Mouse (Mus musculus) MEL (cell line): ENCODE measurements around the gene Sipa1l1.

Source experiments
- CTCF ChIP-seq, 3 experiments: IDR thresholded peaks in 2 of 3; conservative IDR thresholded peaks in 1 of 3; 2 replicates each; pipeline ENCODE4 v1.5.1; 2011 to 2012; ENCODE audit warnings: low read length in 3 of 3, low read depth in 2 of 3, mild to moderate bottlenecking in 2 of 3, improper control_type of control experiment in 1 of 3, inconsistent platforms in 1 of 3, mixed read lengths in 1 of 3, moderate library complexity in 1 of 3; ENCODE audit not compliant: control insufficient read depth in 1 of 3, insufficient read depth in 1 of 3, poor library complexity in 1 of 3, severe bottlenecking in 1 of 3
- GATA1 ChIP-seq: IDR thresholded peaks from 2 replicates; pipeline ENCODE4 v1.6.1; 2011; ENCODE audit warnings: low read depth, low read length, improper control_type of control experiment
- POLR2A ChIP-seq, 2 experiments: IDR thresholded peaks; 2 replicates each; pipeline ENCODE4 v1.6.1; 2011 to 2012; ENCODE audit warnings: low read length in 2 of 2, mild to moderate bottlenecking in 2 of 2, control low read depth in 1 of 2, improper control_type of control experiment in 1 of 2, low read depth in 1 of 2, moderate library complexity in 1 of 2; ENCODE audit not compliant: control insufficient read depth in 1 of 2, insufficient read depth in 1 of 2, poor library complexity in 1 of 2
- POLR2AphosphoS5 ChIP-seq: IDR thresholded peaks from 2 replicates; pipeline ENCODE4 v1.6.1; 2012; ENCODE audit warnings: low read depth, borderline replicate concordance, mild to moderate bottlenecking, inconsistent platforms, low read length, moderate library complexity, mixed read lengths
- USF2 ChIP-seq, 2 experiments: IDR thresholded peaks; 2 replicates each; pipeline ENCODE4 v1.6.1; 2011 to 2012; ENCODE audit warnings: improper control_type of control experiment in 2 of 2, low read length in 2 of 2, borderline replicate concordance in 1 of 2, inconsistent platforms in 1 of 2, low read depth in 1 of 2, mild to moderate bottlenecking in 1 of 2; ENCODE audit not compliant: insufficient read depth in 1 of 2

- TF ChIP-seq POLR2A (IDR thresholded peaks at IDR 0.05; ENCODE audit: control insufficient read depth in 1 of 2, insufficient read depth in 1 of 2, low read depth in 1 of 2, low read length in 2 of 2, poor library complexity in 1 of 2) (no peak), CTCF (IDR thresholded peaks at IDR 0.05 in 2 of 3, conservative IDR thresholded peaks at IDR 0.05 in 1 of 3; ENCODE audit: control insufficient read depth in 1 of 3, insufficient read depth in 1 of 3, low read depth in 2 of 3, low read length in 3 of 3, poor library complexity in 1 of 3, severe bottlenecking in 1 of 3) (no peak), USF2 (IDR thresholded peaks at IDR 0.05; ENCODE audit: borderline replicate concordance in 1 of 2, insufficient read depth in 1 of 2, low read depth in 1 of 2, low read length in 2 of 2) (no peak), POLR2AphosphoS5 (no peak), GATA1 (no peak)
These were observed 317.9 kb downstream of the Sipa1l1 start for GRCm38 (mm10) chr12:82486829-82487560.
